Mouse (Mus musculus): ENCODE measurements at regions not wholly inside any gene's neighbourhood (a gene's known extent, or its start where the extent isn't known, plus 50 kb on each side); places are given as distances from the start of the nearest gene placed in this dataset.

GRCm38 (mm10) chr1:163143113-163143512, 57.6 kb upstream of the Mroh9 start:
- no peak overlapping the region for H3K4me3 ChIP-seq (replicated peaks; ENCODE audit: low read depth, low read length)
- no peak overlapping the region for H3K27ac ChIP-seq (replicated peaks; ENCODE audit: low read depth, low read length)
- H3K9ac ChIP-seq (replicated peaks; ENCODE audit: low read length): no peak overlapping the region
- ATAC-seq (ENCODE audit: low FRiP score, low TSS enrichment) (no peak), DNase-seq (no peak)
- H3K27me3 ChIP-seq (ENCODE audit: control insufficient read depth, insufficient read depth, low read length): no peaks in the 10 kb centered on the region
- no peak overlapping the region for H3K4me2 ChIP-seq (ENCODE audit: low read length)
- H3K36me3 ChIP-seq (ENCODE audit: control insufficient read depth, insufficient read depth, low read length): no peaks in the 10 kb centered on the region
- H3K9me3 ChIP-seq (ENCODE audit: control insufficient read depth, low read length): no peaks in the 10 kb centered on the region
- H3K4me1 ChIP-seq (ENCODE audit: control insufficient read depth, insufficient read depth, low read length): no peaks in the 10 kb centered on the region
- 87% methylated on average over 1 of the region's 1 CpGs for WGBS

DNA sequence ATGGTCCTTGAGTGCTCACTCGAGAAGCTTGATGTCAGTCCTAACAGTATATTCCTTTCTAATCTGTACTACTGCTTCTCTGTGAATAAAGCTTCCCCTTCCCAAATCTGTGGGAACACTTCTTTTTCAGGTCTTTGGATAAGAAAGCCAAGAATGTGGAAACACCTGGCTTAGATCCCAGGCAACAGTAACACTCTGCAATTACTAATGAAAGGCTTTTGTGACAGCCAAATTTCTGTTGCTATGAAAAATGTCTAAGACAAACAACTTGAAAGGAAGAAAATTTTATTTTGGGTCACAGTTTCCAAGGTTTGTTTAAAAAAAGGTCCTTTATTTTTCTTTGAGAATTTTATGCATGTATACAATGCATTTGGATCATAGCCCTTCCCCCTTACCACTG, 56.0 kb upstream of the Mroh9 start:
- Histone ChIP-seq H3K4me2 (ENCODE audit: low read length) (no peak overlapping the region), H3K27me3 (ENCODE audit: control insufficient read depth, insufficient read depth, low read length) (no peaks in the 10 kb centered on the region), H3K27ac (replicated peaks; ENCODE audit: low read depth, low read length) (no peak overlapping the region), H3K36me3 (ENCODE audit: control insufficient read depth, insufficient read depth, low read length) (no peaks in the 10 kb centered on the region), H3K9ac (replicated peaks; ENCODE audit: low read length) (no peak overlapping the region), H3K9me3 (ENCODE audit: control insufficient read depth, low read length) (no peaks in the 10 kb centered on the region), H3K4me3 (replicated peaks; ENCODE audit: low read depth, low read length) (no peak overlapping the region), H3K4me1 (ENCODE audit: control insufficient read depth, insufficient read depth, low read length) (no peaks in the 10 kb centered on the region)
- WGBS: 88% methylated on average over 1 of the region's 1 CpGs
- ATAC-seq (ENCODE audit: low FRiP score, low TSS enrichment) (no peak), DNase-seq (no peak)

DNA sequence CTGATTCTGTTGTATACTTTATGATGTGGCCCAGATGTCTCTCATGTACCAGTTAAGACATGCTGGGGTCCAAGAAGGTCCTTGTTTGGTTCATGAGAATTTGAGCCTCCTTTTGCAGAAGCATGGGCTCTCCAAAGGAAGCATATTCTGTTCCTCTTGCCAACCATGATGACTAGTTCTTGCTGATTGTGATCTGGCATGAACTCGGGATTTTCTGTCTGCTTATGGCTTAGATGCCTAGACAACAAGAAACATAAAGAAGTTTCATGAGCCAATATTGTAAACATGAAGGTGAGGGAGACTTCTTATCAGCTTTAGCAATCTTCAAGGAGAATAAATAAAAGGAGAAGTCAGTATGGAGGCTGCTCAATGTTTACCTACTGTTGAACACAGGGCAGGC, 52.7 kb upstream of the Mroh9 start:
- ATAC-seq (ENCODE audit: low FRiP score, low TSS enrichment) (no peak), DNase-seq (no peak)
- 63% methylated on average over 1 of the region's 1 CpGs for WGBS
- no peaks in the 10 kb centered on the region for H3K27me3 ChIP-seq (ENCODE audit: control insufficient read depth, insufficient read depth, low read length)
- H3K9ac ChIP-seq (replicated peaks; ENCODE audit: low read length): no peak overlapping the region
- H3K36me3 ChIP-seq (ENCODE audit: control insufficient read depth, insufficient read depth, low read length): no peaks in the 10 kb centered on the region
- H3K4me2 ChIP-seq (ENCODE audit: low read length): no peak overlapping the region
- H3K4me3 ChIP-seq (replicated peaks; ENCODE audit: low read depth, low read length): no peak overlapping the region
- H3K27ac ChIP-seq (replicated peaks; ENCODE audit: low read depth, low read length): no peak overlapping the region
- H3K4me1 ChIP-seq (ENCODE audit: control insufficient read depth, insufficient read depth, low read length): no peaks in the 10 kb centered on the region
- no peaks in the 10 kb centered on the region for H3K9me3 ChIP-seq (ENCODE audit: control insufficient read depth, low read length)
